17 mouse cellular contexts compared by ENCODE assay signal in the genomic region with DNA sequence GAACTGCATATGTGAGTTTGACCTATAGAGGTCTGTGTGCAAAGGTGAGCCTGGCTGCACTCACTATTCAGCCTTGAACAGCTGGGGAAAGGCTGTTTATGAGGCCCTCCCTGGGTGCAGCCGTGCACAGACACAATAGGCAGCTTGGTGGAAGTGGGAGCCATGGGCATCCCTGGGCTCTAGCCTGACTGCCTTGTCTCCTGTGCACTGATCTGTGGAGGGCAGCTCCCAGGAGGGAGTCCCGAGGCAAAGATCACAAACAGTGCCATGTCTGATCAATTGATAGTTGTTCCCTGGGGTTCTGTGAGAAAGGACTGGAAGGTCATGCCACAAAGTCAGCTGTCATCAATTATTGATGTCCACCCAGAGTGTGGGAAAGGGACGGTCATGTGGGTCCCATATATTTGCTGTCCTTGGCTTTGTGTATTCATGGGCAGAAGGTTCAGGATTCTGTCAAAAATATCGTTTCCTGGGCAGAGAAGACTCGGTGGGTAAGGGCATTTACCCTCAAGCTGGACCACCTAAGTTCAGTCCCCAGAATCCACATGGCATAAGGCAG.
DNase-seq lines count a peak whose midpoint lies in the region; ATAC-seq and TF ChIP-seq lines count a peak whose summit lies in the region.
"Had no signal": no experiment of that assay in that cellular context is flagged by ENCODE, and none has a peak within 500 bp of the region (broad histone marks: within the 10 kb centered on the region; RNA-seq: fewer than 3 reads in every experiment).

No protein-coding gene starts in this region.

- no peak for TF ChIP-seq EP300 in liver, postnatal 0 days (IDR thresholded peaks at IDR 0.05; ENCODE audit: low read depth)

- H3K36me3 ChIP-seq in hindbrain, embryonic 10.5 days, result no peaks in the 10 kb centered on the region
- no peaks in the 10 kb centered on the region for H3K36me3 ChIP-seq in hindbrain, embryonic 16.5 days (ENCODE audit: control insufficient read depth, insufficient read depth, low read length)
- peaks cover 4% of the 10 kb centered on the region; the same call in 1 of the 2 replicates for H3K36me3 ChIP-seq in liver, postnatal 0 days (replicated peaks; ENCODE audit: insufficient read depth, low read length)
- peaks cover 6% of the 10 kb centered on the region; the same call in 1 of the 2 replicates for H3K36me3 ChIP-seq in liver, embryonic 12.5 days
- H3K36me3 ChIP-seq in neural tube, embryonic 12.5 days, result no peaks in the 10 kb centered on the region
- H3K36me3 ChIP-seq: midbrain, embryonic 13.5 days had no signal

- no peak overlapping the region for H3K4me2 ChIP-seq in hindbrain, embryonic 16.5 days (ENCODE audit: low read length)
- no peak overlapping the region for H3K4me2 ChIP-seq in liver, postnatal 0 days (ENCODE audit: low read depth, low read length)
- H3K4me2 ChIP-seq in liver, embryonic 12.5 days, result no peak overlapping the region
- no peak overlapping the region for H3K4me2 ChIP-seq in neural tube, embryonic 12.5 days (replicated peaks)
- H3K4me2 ChIP-seq: forebrain, embryonic 13.5 days; heart, embryonic 11.5 days; midbrain, embryonic 13.5 days had no signal

- no peaks in the 10 kb centered on the region for H3K9me3 ChIP-seq in hindbrain, embryonic 10.5 days
- no peaks in the 10 kb centered on the region for H3K9me3 ChIP-seq in hindbrain, embryonic 16.5 days (ENCODE audit: control insufficient read depth, low read length)
- no peaks in the 10 kb centered on the region for H3K9me3 ChIP-seq in liver, postnatal 0 days (ENCODE audit: low read length)
- H3K9me3 ChIP-seq in liver, embryonic 12.5 days (replicated peaks), result no peaks in the 10 kb centered on the region
- H3K9me3 ChIP-seq in neural tube, embryonic 12.5 days, result no peaks in the 10 kb centered on the region
- H3K9me3 ChIP-seq: forebrain, embryonic 13.5 days; midbrain, embryonic 13.5 days had no signal

- 22% methylated on average over 5 of the region's 5 CpGs for WGBS in hindbrain, embryonic 10.5 days
- 13% methylated on average over 5 of the region's 5 CpGs for WGBS in hindbrain, embryonic 16.5 days
- 45% methylated on average over 5 of the region's 5 CpGs for WGBS in liver, postnatal 0 days (ENCODE audit: insufficient replicate concordance)
- 56% methylated on average over 5 of the region's 5 CpGs for WGBS in liver, embryonic 12.5 days (ENCODE audit: insufficient replicate concordance)
- 8% methylated on average over 5 of the region's 5 CpGs for WGBS in neural tube, embryonic 12.5 days

- no peak for ATAC-seq in hindbrain, embryonic 16.5 days
- ATAC-seq in liver, postnatal 0 days, result peak; percentile 45
- no peak for ATAC-seq in liver, embryonic 12.5 days
- ATAC-seq in neural tube, embryonic 12.5 days (ENCODE audit: low FRiP score, low read depth), result peak; percentile 65
- ATAC-seq: CD4-positive, CD25-positive, alpha-beta regulatory T cell, adult 4 months; forebrain, embryonic 13.5 days; midbrain, embryonic 13.5 days had no signal

- no peak for TF ChIP-seq CTCF in liver, postnatal 0 days (IDR thresholded peaks at IDR 0.05; ENCODE audit: low read depth)

- no peak overlapping the region for H3K9ac ChIP-seq in hindbrain, embryonic 16.5 days (ENCODE audit: low read depth, low read length)
- no peak overlapping the region for H3K9ac ChIP-seq in liver, postnatal 0 days (replicated peaks)
- no peak overlapping the region for H3K9ac ChIP-seq in liver, embryonic 12.5 days
- H3K9ac ChIP-seq in neural tube, embryonic 12.5 days, result 0 out of 2 replicates have a peak overlapping the region, but pooled peaks have one; percentile 13
- H3K9ac ChIP-seq: forebrain, embryonic 13.5 days; midbrain, embryonic 13.5 days had no signal

- H3K4me1 ChIP-seq in hindbrain, embryonic 10.5 days (replicated peaks), result peaks cover 57% of the 10 kb centered on the region
- H3K4me1 ChIP-seq in hindbrain, embryonic 16.5 days (ENCODE audit: control insufficient read depth, insufficient read depth, low read depth, low read length), result peaks cover 3% of the 10 kb centered on the region
- no peaks in the 10 kb centered on the region for H3K4me1 ChIP-seq in liver, postnatal 0 days (ENCODE audit: insufficient read depth)
- no peaks in the 10 kb centered on the region for H3K4me1 ChIP-seq in liver, embryonic 12.5 days
- H3K4me1 ChIP-seq in neural tube, embryonic 12.5 days, result peaks cover 42% of the 10 kb centered on the region

- DNase-seq in hindbrain, embryonic 10.5 days (ENCODE audit: low spot score), result peak; percentile 44
- no peak for DNase-seq in liver, postnatal 0 days
- no peak for DNase-seq in cerebellum, postnatal 14 days
- no peak for DNase-seq in kidney, adult 8-10 months
- DNase-seq: cerebellum, adult 11 months; cerebellum, adult 9-11 months; kidney, postnatal 4 days; layer of hippocampus, adult 9-11 months; lung, postnatal 14 days; thymus, postnatal 14 days had no signal

- no peaks in the 10 kb centered on the region; the same call in 1 of the 2 replicates for H3K27me3 ChIP-seq in hindbrain, embryonic 10.5 days (ENCODE audit: insufficient read depth, poor library complexity, severe bottlenecking)
- no peaks in the 10 kb centered on the region for H3K27me3 ChIP-seq in hindbrain, embryonic 16.5 days (replicated peaks; ENCODE audit: control insufficient read depth, insufficient read depth, low read length)
- H3K27me3 ChIP-seq in liver, postnatal 0 days (ENCODE audit: insufficient read depth, low read length), result no peaks in the 10 kb centered on the region
- no peaks in the 10 kb centered on the region for H3K27me3 ChIP-seq in liver, embryonic 12.5 days (replicated peaks)
- no peaks in the 10 kb centered on the region for H3K27me3 ChIP-seq in neural tube, embryonic 12.5 days (replicated peaks)
- H3K27me3 ChIP-seq: midbrain, embryonic 13.5 days had no signal

- no peak overlapping the region for H3K4me3 ChIP-seq in hindbrain, embryonic 10.5 days
- H3K4me3 ChIP-seq in hindbrain, embryonic 16.5 days (ENCODE audit: low read length), result no peak overlapping the region
- no peak overlapping the region for H3K4me3 ChIP-seq in liver, postnatal 0 days (ENCODE audit: low read depth, low read length)
- H3K4me3 ChIP-seq in liver, embryonic 12.5 days, result no peak overlapping the region
- H3K4me3 ChIP-seq in neural tube, embryonic 12.5 days, result no peak overlapping the region
- H3K4me3 ChIP-seq: forebrain, embryonic 13.5 days; midbrain, embryonic 13.5 days had no signal

- H3K27ac ChIP-seq in hindbrain, embryonic 10.5 days, result peak overlapping the region; percentile 46; the same call in 1 of the 2 replicates
- no peak overlapping the region for H3K27ac ChIP-seq in hindbrain, embryonic 16.5 days (ENCODE audit: low read depth, low read length)
- no peak overlapping the region for H3K27ac ChIP-seq in liver, postnatal 0 days (ENCODE audit: low read depth)
- H3K27ac ChIP-seq in liver, embryonic 12.5 days, result no peak overlapping the region
- no peak overlapping the region for H3K27ac ChIP-seq in neural tube, embryonic 12.5 days
- H3K27ac ChIP-seq: forebrain, embryonic 13.5 days; midbrain, embryonic 13.5 days had no signal

Comparison
In these comparisons a context has a peak if more than half of its experiments do, and no peak if none do; other contexts are left out.
1. ATAC-seq: peak in liver, postnatal 0 days (single experiment) and neural tube, embryonic 12.5 days (single experiment); none in hindbrain, embryonic 16.5 days (single experiment) and liver, embryonic 12.5 days (single experiment).